Mouse (Mus musculus) kidney, postnatal 0 days (tissue): ENCODE measurements around the gene Rapgef4. TPM values are rescaled to one million over a fixed set of nuclear protein-coding genes. Genes with fewer than 3 reads are reported as not detected.

ENCODE experiments used
- ATAC-seq: fragments of 200-750 bp; cut with Nextera tagmentation; replicated peaks from 2 replicates; pipeline ENCODE4 v1.8.0; 2017; ENCODE audit warnings: low read depth, moderate number of reproducible peaks, moderate TSS enrichment, moderate library complexity; ENCODE audit not compliant: low FRiP score
- DNase-seq: peaks from one replicate; pipeline ENCODE4 v3.0.0-alpha.2; 2016; ENCODE audit warnings: low spot score
- H3K27ac ChIP-seq: fragments of 300-500 bp; sonication (generic); 2 replicates; pipeline ENCODE4 v1.5.1; 2014; ENCODE audit warnings: mild to moderate bottlenecking
- H3K27me3 ChIP-seq: fragments of 300-500 bp; sonication (generic); 2 replicates; pipeline ENCODE4 v1.6.1; 2014; ENCODE audit warnings: low read length, mixed read lengths; ENCODE audit not compliant: insufficient read depth
- H3K36me3 ChIP-seq: fragments of 300-500 bp; sonication (generic); 2 replicates; pipeline ENCODE4 v1.6.1; 2014; ENCODE audit warnings: low read length, mixed read lengths; ENCODE audit not compliant: insufficient read depth
- H3K4me1 ChIP-seq: fragments of 300-500 bp; sonication (generic); replicated peaks from 2 replicates; pipeline ENCODE4 v1.6.1; 2014; ENCODE audit warnings: antibody characterized with exemption, low read length, mixed read lengths; ENCODE audit not compliant: insufficient read depth
- H3K4me2 ChIP-seq: fragments of 300-500 bp; sonication (generic); 2 replicates; pipeline ENCODE4 v1.6.1; 2014; ENCODE audit warnings: mild to moderate bottlenecking, low read length, moderate library complexity, mixed read lengths
- H3K4me3 ChIP-seq: fragments of 300-500 bp; sonication (generic); replicated peaks from 2 replicates; pipeline ENCODE4 v1.5.1; 2014; ENCODE audit warnings: low read depth, low read length
- H3K9ac ChIP-seq: fragments of 300-500 bp; sonication (generic); 2 replicates; pipeline ENCODE4 v1.6.1; 2014; ENCODE audit warnings: low read depth, low read length
- H3K9me3 ChIP-seq: fragments of 300-500 bp; sonication (generic); replicated peaks from 2 replicates; pipeline ENCODE4 v1.6.1; 2016; ENCODE audit warnings: low read length, inconsistent platforms, mixed read lengths
- CTCF ChIP-seq: IDR thresholded peaks from 2 replicates; pipeline ENCODE4 v1.5.1; 2016; ENCODE audit warnings: antibody characterized with exemption, low read depth, mild to moderate bottlenecking, moderate library complexity
- WGBS: fragments of 180-500 bp; shearing (Covaris S2); extraction: QIAGEN DNeasy Blood & Tissue Kit; methylation state at CpG from one replicate; pipeline ENCODE4 v1.1.7; 2014; 5-methylcytosine and 5-hydroxymethylcytosine counted together
- polyA plus RNA-seq: library from polyadenylated mRNA; unstranded; fragments of >200 nt; fragmentation: Nextera tagmentation; extraction: Ambion mirVana; gene quantifications from 2 replicates; pipeline ENCODE4 v1.2.1, GENCODE M21; 2015

The Rapgef4 gene
- polyA plus RNA-seq, 1 experiment from 2014 or later = 4.6 TPM

DNA sequence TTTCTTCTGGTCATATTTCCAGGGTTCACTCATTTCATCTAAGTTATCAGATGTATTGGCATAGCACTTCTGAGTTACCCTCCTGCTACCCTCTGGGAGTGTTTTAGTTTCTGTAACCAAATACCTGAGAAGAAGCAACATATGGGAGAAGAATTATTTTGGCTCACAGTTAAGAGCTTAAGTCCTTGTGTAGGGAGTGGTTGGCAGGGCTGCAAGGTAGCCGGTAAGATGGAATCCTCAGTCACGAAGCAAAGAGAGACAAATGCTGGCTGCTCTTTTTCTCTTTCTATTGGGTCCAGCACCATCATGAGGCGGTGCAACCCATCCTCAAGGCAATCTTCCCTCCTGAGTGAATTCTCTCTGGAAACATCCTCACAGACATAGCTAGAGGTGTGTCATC is 11.1 kb downstream of the Rapgef4 start:
- TF ChIP-seq CTCF = no peak
- H3K27ac ChIP-seq = no peak overlapping the region
- H3K4me3 ChIP-seq = no peak overlapping the region
- ATAC-seq (no peak), DNase-seq (no peak)
- H3K36me3 ChIP-seq = no peaks in the 10 kb centered on the region
- no peak overlapping the region for H3K9ac ChIP-seq
- no peaks in the 10 kb centered on the region for H3K27me3 ChIP-seq
- no peak overlapping the region for H3K4me2 ChIP-seq
- 94% methylated on average over 3 of the region's 3 CpGs for WGBS
- H3K4me1 ChIP-seq = no peaks in the 10 kb centered on the region
- no peaks in the 10 kb centered on the region for H3K9me3 ChIP-seq

DNA sequence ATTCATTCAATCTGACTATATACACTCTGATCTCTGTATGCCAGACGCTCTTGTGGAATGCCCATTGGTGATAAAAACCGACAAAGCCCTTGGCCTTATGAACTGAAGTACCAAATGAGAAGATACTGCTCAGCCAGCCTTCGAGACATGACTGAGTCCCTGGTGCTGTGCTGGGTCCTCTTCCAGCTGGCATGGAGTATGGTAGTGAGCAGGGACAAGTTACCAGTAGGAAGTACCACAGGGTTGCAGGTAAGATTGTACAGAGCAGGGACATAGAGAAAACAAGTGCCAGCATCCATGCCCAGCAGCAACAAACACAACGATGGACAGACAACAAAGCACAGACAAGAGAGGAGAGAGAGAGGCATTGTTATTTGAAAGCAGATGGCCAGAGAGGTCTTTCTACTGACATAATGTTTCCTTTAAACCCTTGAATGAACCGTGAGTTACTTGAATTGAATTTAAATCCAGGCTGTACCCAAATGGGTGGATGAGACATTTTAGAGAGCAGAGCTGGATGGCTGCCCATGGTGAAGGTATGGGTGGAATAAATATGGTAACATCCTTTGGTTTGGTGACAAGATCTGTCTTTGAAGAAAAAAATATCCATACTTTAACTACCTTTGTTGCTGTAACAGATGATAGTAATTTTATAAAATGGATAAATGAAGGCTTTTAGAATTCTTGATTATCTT is 12.8 kb downstream of the Rapgef4 start:
- Histone ChIP-seq H3K36me3 (no peaks in the 10 kb centered on the region), H3K9me3 (no peaks in the 10 kb centered on the region), H3K4me1 (no peaks in the 10 kb centered on the region), H3K9ac (no peak overlapping the region), H3K4me3 (no peak overlapping the region), H3K4me2 (no peak overlapping the region), H3K27ac (no peak overlapping the region), H3K27me3 (no peaks in the 10 kb centered on the region)
- TF ChIP-seq CTCF = no peak
- WGBS = 90% methylated on average over 5 of the region's 5 CpGs
- DNase-seq = no peak
- no peak for ATAC-seq

DNA sequence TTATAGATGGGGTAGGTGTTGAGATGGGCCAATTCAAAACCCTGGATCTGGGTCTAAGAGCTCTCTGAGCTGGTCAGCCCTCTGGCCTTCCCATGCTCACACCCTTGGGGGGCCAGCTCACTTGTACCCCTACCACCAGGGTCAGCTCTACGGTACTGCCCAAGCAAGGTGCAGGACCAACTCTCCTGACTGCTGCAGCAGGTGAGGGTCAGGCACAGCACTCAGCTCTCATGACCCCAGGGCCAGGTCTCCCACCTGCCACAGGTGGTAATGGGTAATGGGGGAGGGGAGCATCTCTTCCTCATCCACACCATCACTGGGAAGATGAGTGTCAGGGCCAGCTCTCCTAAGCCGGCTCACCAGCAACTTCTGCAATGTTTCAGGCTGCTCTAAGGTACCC is 17.5 kb downstream of the Rapgef4 start:
- no peaks in the 10 kb centered on the region for H3K4me1 ChIP-seq
- no peak overlapping the region for H3K4me3 ChIP-seq
- no peak for TF ChIP-seq CTCF
- H3K36me3 ChIP-seq = no peaks in the 10 kb centered on the region
- no peak overlapping the region for H3K4me2 ChIP-seq
- DNase-seq (no peak), ATAC-seq (no peak)
- H3K27me3 ChIP-seq = no peaks in the 10 kb centered on the region
- H3K9ac ChIP-seq = no peak overlapping the region
- H3K9me3 ChIP-seq = no peaks in the 10 kb centered on the region
- no peak overlapping the region for H3K27ac ChIP-seq
- WGBS = 97% methylated on average over 2 of the region's 2 CpGs

DNA sequence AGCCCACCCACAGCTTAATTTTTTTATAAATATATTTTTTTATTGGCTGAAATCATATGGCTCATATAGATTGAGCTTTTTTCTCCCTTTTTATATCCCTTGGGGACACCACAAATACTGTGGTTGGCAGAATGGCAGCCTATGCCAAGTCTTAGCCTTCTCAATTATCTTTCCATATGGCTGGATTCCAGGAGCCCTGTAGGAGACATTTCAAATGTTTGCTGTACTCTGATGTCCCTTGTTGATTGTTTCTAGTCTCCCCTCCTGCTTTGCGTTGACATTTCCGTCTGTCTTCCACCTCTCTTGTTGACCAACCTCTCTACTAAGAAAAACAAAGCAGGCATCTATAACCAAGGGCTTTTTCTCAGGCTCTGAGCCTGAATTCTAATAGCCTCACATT is 19.1 kb downstream of the Rapgef4 start:
- DNase-seq = no peak
- no peak for ATAC-seq

DNA sequence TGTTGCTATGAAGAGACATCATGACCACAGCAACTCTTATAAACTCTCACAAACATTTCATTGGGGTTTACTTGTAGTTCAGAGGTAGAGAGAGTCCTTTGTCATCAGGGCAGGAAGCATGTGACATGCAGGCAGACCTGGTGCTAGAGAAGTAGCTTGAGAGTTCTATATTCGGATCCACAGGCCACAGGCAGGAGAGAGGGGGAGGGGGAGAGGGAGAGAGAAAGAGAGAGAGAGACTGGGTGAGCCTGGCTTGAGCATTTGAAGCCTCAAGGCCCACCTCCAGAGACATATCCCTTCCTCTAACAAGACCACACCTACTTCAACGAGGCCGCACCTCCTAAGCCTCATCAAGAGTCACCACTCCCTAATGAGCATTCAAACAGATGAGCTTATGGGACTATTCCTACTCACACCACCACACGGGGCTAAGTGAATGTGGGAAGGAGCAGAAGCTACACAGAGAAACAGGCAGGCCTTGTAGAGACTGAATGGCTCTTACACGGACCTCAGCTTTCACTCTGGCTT is 21.9 kb downstream of the Rapgef4 start:
- no peak for TF ChIP-seq CTCF
- Histone ChIP-seq H3K9me3 (0 out of 2 replicates have a peak, but pooled peaks cover 5% of the 10 kb centered on the region), H3K27ac (no peak overlapping the region), H3K9ac (no peak overlapping the region), H3K36me3 (no peaks in the 10 kb centered on the region), H3K4me2 (no peak overlapping the region), H3K4me3 (no peak overlapping the region), H3K27me3 (no peaks in the 10 kb centered on the region), H3K4me1 (no peaks in the 10 kb centered on the region)
- ATAC-seq (no peak), DNase-seq (no peak)
- WGBS = 71% methylated on average over 5 of the region's 5 CpGs

More for the DNA sequence above, 19.1 kb downstream of the Rapgef4 start:
- Histone ChIP-seq H3K27me3 (no peaks in the 10 kb centered on the region), H3K4me1 (no peaks in the 10 kb centered on the region), H3K9me3 (no peaks in the 10 kb centered on the region), H3K4me3 (no peak overlapping the region), H3K27ac (no peak overlapping the region), H3K36me3 (no peaks in the 10 kb centered on the region), H3K4me2 (no peak overlapping the region), H3K9ac (no peak overlapping the region)
- 66% methylated on average over 2 of the region's 2 CpGs for WGBS
- no peak for TF ChIP-seq CTCF

DNA sequence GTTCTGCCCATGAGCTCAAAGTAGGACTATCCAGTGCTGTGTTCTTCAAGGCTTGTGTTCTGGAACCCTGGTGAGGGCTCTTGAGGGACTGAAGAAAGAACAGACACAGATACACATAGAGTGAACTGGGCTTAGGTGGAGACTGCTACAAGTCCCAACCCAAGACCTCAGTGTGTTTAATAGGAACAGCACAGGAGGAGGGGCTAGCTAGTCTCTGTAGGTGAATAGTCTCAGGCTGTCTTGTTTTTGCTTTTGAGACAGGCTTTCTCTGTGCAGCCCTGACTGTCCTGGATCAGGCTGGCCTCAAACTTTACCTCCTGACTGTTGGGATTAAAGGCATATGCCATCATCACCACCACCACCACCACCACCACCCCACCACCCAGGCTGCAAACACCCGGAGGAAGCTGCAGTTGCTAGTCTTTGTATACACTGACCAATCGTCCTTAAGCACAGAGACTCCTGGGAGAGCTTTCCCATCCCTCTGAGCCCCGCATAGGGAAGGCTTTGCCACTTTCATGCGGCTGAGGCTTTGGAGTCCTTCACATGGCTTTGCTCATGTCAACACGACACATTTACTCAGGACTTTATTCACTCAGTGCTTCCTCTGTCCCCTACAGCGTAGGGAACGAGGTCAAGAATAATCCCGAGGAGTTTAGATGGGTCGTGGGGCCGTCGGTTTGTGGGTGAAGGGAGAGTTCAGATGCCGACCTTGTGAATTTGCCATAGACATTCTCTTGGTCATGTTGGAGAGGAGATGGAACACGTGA is 22.9 kb downstream of the Rapgef4 start:
- no peak overlapping the region for H3K9ac ChIP-seq
- no peak overlapping the region for H3K27ac ChIP-seq
- no peak for TF ChIP-seq CTCF
- no peaks in the 10 kb centered on the region for H3K27me3 ChIP-seq
- H3K4me2 ChIP-seq = no peak overlapping the region
- H3K9me3 ChIP-seq = 0 out of 2 replicates have a peak, but pooled peaks cover 6% of the 10 kb centered on the region
- H3K36me3 ChIP-seq = no peaks in the 10 kb centered on the region
- 84% methylated on average over 13 of the region's 13 CpGs for WGBS
- H3K4me3 ChIP-seq = no peak overlapping the region
- ATAC-seq (no peak), DNase-seq (no peak)
- no peaks in the 10 kb centered on the region for H3K4me1 ChIP-seq
